In the genomic region with DNA sequence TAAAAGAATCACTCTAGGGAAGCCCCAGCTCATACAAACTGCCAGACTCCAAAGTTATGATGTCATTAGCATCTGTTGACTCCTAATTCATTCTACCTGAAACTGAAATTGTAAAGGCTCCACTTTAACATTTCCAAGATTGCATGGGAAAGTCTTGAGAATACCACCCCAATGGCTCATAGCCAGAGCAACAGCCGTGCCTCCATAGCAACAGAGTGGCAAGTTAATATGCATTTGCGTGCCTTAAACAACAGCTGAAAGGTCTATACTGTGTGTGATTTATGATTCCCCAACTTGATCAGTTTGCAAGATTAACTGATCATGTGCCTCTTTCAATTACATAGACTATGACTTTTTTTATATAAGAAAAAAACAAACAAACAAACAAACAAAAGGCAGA, we compare ENCODE assay signal across 11 mouse cellular contexts.
"Had no signal": no experiment of that assay in that cellular context is flagged by ENCODE, and none has a peak within 500 bp of the region (broad histone marks: within the 10 kb centered on the region; RNA-seq: fewer than 3 reads in every experiment).

No protein-coding gene starts in this region.

- H3K27me3 ChIP-seq: limb, embryonic 12.5 days; neural tube, embryonic 13.5 days had no signal

- H3K4me3 ChIP-seq: limb, embryonic 12.5 days; neural tube, embryonic 13.5 days had no signal

- DNase-seq: kidney, adult 9 months; kidney, postnatal 36 days; layer of hippocampus, postnatal 36 days; lung, adult 18-20 months; midbrain, embryonic 14.5 days; right cerebral cortex, postnatal 14 days; thymus, postnatal 36 days had no signal

- H3K9me3 ChIP-seq: limb, embryonic 12.5 days; neural tube, embryonic 13.5 days had no signal

- H3K4me2 ChIP-seq: limb, embryonic 12.5 days; neural tube, embryonic 13.5 days had no signal

- H3K36me3 ChIP-seq: limb, embryonic 12.5 days; neural tube, embryonic 13.5 days had no signal

- H3K9ac ChIP-seq: limb, embryonic 12.5 days; liver, embryonic 14.5 days; neural tube, embryonic 13.5 days had no signal

- H3K4me1 ChIP-seq: limb, embryonic 12.5 days had no signal

- H3K27ac ChIP-seq: kidney, postnatal 0 days; limb, embryonic 12.5 days; liver, embryonic 14.5 days; neural tube, embryonic 13.5 days had no signal
